Mouse (Mus musculus) left cerebral cortex, adult 2 months (tissue): ENCODE data around the gene Tpst1. TPM values are rescaled to one million over a fixed set of nuclear protein-coding genes. Genes with fewer than 3 reads are reported as not detected.
A peak's percentile ranks its signal among the peaks of the same experiment; 100 is the strongest.

ENCODE experiments used
- DNase-seq, 2 experiments: peaks; one replicate each; pipeline ENCODE4 v3.0.0; 2021 to 2022; ENCODE audit warnings: low spot score in 2 of 2, mixed read lengths in 1 of 2; ENCODE audit errors: extremely low spot score in 1 of 2
- H3K27ac ChIP-seq: fragments of 200-600 bp; 2 replicates; pipeline ENCODE4 v1.8.1; 2022
- H3K4me3 ChIP-seq: fragments of 200-600 bp; 2 replicates; pipeline ENCODE4 v1.8.1; 2022
- CTCF ChIP-seq: fragments of 200-600 bp; IDR thresholded peaks from 2 replicates; pipeline ENCODE4 v1.8.1; 2022; ENCODE audit warnings: antibody characterized with exemption, mild to moderate bottlenecking, moderate library complexity
- intact Hi-C: fragments of 180-260 bp; cut with DNase I; formaldehyde crosslinking; loops from one replicate; pipeline ENCODE4 v1.15.1; 2025
- total RNA-seq, 2 experiments: library from RNA; stranded (reverse); gene quantifications; 2 replicates each; pipeline ENCODE4 v1.2.3; 2021

Gene Tpst1
- total RNA-seq, 2 experiments from 2014 or later: 34.0 to 34.1 TPM

DNA sequence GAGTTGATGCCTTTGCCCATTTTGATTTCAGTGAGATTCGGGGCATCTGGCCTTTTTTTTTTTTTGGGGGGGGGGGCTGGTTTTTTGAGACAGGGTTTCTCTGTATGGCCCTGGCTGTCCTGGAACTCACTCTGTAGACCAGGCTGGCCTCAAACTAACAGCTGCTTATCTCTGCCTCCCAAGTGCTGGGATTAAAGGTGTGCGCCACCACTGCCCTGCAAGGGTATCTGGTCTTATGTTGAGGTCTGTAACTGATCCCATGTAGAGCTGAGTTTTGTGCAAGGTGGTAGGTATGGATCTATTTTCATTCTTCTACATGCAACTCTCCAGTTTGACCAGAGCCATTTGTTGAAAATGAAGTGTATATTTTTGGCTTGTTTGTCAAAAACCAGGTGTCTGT lies 16.8 kb upstream of the Tpst1 start:
- H3K4me3 ChIP-seq: no peak overlapping the region
- intact Hi-C loops: no loop called here
- no peak for TF ChIP-seq CTCF
- DNase-seq: no peak
- no peak overlapping the region for H3K27ac ChIP-seq

DNA sequence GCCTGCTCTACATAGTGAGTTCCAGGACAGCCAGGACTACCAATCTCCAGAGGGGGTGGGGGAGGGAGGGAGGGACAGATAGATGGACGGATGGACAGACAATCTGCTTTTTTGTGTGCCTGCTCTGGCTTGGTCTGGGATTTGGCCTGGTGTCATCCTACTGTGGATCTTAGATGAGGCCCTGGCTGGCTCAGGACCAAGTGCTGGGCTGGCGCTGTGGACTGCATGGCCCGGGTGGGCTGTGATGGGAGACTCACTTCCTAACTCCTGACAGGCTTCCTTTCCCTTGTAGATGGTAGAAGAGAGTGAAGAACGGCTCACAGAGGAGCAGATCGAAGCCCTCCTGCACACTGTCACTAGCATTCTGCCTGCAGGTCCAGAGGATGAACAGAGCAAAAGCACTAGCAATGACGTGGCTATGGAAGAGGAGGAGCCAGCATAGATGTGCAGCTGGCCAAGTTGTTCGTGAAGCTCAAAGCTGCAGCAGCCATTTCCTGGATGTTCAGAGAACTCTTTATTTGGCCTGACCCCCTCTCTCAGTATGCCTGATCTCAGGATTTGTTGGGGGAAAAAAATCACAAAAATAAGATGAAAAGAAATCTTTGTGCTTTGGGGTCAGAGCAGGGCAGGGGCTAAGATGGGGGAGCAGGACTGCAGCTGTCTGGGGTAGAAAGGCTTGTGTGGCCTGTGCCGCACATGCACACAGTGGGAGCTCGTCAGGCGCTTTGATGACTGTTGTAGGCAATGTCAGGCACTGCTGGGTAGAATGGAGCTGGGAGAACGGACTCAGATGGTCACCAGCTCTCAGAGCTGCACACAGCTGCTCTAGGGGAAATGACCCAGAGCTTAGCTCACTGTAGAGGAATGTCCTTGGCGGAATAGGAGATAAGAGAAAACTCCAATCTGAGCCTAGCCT lies 13.5 kb upstream of the Tpst1 start:
- no peak overlapping the region for H3K4me3 ChIP-seq
- peak overlapping the region; percentile 32 for H3K27ac ChIP-seq
- no peak for DNase-seq
- intact Hi-C loops: no loop called here
- TF ChIP-seq CTCF: no peak

DNA sequence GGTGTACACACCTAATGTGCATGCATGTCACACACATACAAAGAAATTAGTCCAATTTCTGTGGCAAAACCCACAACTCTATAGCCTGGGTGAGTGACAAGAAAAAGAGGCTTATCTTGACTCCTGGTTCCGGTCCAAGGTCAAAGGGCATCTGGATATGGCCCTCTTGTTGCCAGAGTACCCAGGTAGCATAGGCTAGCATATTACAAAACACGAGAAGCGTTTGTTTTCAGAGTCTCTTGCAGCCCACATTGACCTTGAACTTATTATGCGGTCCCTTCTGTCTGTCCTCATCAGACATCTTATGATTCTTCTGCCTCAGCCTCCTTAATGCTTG lies 12.8 kb upstream of the Tpst1 start:
- intact Hi-C loops: no loop called here
- no peak for DNase-seq
- H3K4me3 ChIP-seq: no peak overlapping the region
- TF ChIP-seq CTCF: no peak
- H3K27ac ChIP-seq: peak overlapping the region; percentile 32; the same call in 1 of the 2 replicates

DNA sequence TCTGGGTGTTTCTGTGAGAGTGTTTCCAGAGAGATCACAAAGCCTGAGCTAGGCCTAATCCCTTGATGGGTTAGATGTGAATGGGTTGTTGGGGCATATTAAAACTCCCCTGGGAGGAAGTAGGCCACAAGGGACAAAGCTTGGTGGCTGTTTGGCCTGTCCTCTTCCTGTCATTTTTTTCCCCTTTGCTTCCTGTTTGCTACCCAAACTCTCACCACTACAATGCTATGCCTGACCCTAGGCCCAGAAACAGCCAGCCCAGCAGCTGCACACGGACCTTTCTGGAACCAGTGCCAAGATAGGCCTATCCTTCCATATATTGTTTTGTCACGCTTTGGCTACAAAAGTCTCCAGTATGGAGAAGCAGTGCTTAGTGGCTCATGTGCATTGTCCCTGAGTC lies 11.0 kb upstream of the Tpst1 start:
- H3K27ac ChIP-seq: no peak overlapping the region
- H3K4me3 ChIP-seq: no peak overlapping the region
- intact Hi-C loops: no loop called here
- no peak for DNase-seq
- TF ChIP-seq CTCF: no peak

DNA sequence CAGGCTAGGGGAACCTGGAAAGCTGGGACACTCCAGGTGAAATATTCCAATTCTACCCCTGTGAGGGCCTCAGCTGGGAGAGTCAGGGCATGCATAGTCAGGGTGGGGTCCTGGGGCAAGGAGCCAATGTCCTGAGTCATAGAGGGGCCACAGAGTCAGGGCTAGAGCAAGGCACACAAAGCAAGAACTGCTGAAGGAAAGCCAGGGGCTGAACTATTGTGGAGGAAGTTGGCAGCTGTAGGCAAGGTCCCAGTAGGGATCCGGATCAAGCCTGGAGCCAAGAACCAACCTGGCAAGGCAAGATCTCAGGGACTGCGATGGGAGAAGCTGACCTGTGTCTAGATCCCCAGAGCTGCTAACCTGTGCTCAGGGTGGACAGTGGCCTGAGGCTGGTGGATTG lies 9.4 kb upstream of the Tpst1 start:
- TF ChIP-seq CTCF: no peak
- DNase-seq: no peak
- intact Hi-C loops: no loop called here
- no peak overlapping the region for H3K27ac ChIP-seq
- no peak overlapping the region for H3K4me3 ChIP-seq

DNA sequence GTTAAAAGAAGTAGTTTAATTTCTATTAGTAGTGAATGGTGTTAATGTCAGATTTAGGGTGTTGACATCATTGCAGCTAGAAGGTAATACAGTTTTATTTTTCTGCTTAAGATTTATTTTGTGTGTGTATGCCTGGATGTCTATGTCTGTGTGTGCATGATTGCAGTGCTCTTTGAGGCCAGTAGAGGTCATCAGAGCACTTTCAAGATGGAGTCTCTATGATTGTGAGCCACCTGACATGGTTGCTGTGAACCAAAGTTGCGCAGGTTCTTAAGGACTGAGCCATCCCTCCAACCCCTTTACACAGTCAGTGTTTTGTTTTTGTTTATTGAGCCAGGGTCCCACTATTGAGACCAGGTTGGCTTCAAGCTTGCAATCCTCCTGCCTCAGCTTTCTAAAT lies 7.5 kb upstream of the Tpst1 start:
- peak; percentile 33 for TF ChIP-seq CTCF
- H3K27ac ChIP-seq: no peak overlapping the region
- intact Hi-C loops: no loop called here
- no peak for DNase-seq
- H3K4me3 ChIP-seq: no peak overlapping the region

DNA sequence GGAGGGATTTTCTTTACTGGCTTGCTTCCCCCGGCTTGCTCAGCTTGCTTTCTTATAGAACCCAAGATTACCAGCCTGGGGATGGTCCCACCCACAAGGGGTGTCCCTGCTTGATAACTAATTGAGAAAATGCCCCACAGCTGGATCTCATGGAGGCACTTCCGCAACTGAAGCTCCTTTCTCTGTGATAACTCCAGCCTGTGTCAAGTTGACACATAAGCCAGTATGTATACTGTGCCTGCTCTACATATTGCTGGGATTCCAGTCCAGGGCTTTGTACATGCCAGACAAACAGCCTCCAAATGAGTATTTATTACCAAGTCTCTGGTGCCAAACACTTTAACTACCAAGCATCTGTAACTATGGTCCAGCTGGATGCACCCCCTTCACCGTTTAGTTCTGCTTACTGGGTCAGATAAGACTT lies 5.3 kb upstream of the Tpst1 start:
- Histone ChIP-seq H3K27ac (no peak overlapping the region), H3K4me3 (no peak overlapping the region)
- no peak for DNase-seq
- intact Hi-C loops: no loop called here
- no peak for TF ChIP-seq CTCF

DNA sequence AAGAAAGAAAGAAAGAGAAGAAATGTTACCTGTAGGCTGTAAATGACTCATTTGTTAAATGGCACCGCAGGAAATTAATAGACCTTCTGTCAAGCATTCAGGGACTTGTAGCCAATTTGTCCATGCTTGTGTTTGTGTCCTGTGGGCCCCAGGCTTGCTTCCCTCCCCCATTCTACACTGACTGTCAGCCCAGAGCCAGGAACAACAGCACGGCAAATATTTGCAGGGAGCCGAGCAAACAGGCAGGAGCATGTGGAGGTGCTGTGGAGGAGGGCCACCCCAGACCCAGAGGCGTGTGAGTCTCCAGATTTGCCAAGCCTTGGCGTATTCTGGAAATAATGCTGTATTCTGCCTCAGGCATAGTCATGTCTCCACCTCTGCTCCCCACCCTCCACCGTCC lies 1.4 kb downstream of the Tpst1 start:
- no peak for TF ChIP-seq CTCF
- intact Hi-C loops: loop anchor here (10.0 kb wide), 1 partner anchor 940 kb away; no protein-coding TSS in a partner anchor
- no peak overlapping the region for H3K27ac ChIP-seq
- H3K4me3 ChIP-seq: no peak overlapping the region
- no peak for DNase-seq

DNA sequence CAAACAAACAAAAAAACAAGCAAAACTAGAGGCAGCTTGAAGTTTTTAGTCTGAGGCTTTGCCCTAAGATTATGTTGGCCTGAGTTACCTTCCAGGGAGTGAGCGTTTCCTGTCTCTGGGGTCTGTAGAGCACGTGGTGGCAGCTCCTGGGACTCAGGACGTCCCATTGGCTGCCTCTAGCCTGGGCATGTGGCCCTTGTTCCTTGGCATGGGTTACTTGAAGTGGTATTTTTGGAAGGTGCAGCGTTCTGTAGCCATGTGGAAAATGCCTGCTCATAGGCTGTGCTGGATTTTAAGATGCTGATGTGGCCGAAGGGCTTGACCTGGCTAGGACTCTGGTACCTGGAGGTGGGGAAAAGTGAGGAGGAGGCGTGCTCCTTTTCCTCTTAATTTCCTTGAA lies 3.3 kb downstream of the Tpst1 start:
- no peak for DNase-seq
- intact Hi-C loops: loop anchor here (10.0 kb wide), 1 partner anchor 942 kb away; no protein-coding TSS in a partner anchor
- Histone ChIP-seq H3K27ac (no peak overlapping the region), H3K4me3 (no peak overlapping the region)
- TF ChIP-seq CTCF: no peak

DNA sequence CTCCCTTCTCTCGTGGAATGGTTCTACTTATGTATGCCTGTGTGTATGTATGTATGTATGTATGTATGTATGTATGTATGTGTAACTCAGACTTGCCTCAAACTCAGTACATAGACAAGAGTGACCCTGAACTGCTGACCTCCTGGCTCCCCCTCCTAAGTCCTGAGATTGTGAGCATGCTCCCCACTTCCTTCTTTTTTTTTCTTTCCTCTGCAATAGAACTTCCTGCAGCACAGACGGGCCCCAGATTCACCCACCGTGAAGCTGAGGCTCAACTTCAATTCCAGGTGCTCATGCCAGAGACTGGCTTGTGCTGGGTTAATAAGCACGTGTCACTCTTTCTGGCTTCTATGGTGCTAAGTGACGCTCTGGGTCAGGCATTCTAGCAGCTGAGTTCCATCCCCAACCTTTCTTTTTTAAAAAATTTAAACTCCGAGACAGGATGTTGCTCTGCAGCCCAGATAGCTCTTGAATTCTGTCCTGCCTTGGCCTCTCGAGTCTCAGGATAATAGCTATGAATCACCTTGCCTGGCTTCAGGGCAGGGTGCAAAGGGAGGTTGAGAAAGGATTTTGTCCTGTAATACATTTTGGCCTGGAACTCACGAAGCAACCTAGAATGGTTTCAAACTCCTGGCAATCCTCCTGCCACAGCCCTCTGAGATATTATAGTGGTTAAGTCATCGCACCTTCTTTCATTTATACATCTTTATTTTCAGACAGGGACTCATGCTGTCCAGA lies 5.1 kb downstream of the Tpst1 start:
- TF ChIP-seq CTCF: no peak
- Histone ChIP-seq H3K4me3 (no peak overlapping the region), H3K27ac (no peak overlapping the region)
- no peak for DNase-seq
- intact Hi-C loops: loop anchor here (10.0 kb wide), 1 partner anchor 943 kb away; no protein-coding TSS in a partner anchor

DNA sequence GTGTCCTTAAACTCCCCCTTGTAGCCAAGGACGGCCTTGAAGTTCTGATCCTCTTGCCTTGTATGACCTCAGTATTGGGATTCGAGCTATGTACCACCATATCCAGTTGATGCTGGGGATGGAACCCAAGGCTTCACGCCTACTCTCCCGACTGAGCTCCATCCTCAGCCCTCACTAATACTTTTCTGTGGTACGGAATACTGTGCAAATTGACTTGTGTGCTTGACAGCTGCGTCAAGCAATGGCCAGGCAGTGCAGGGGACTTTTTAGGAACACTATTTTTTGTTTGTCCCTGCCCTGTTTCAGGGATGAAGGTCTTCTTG lies 5.7 kb downstream of the Tpst1 start:
- peak overlapping the region; percentile 90 for H3K4me3 ChIP-seq
- no peak for TF ChIP-seq CTCF
- DNase-seq: no peak
- intact Hi-C loops: loop anchor here (10.0 kb wide), 1 partner anchor 944 kb away; no protein-coding TSS in a partner anchor
- peak overlapping the region; percentile 74 for H3K27ac ChIP-seq
